Mouse (Mus musculus) stomach, embryonic 16.5 days (tissue): ENCODE results near the gene Mdc1. TPM values are rescaled to one million over a fixed set of nuclear protein-coding genes. Genes with fewer than 3 reads are reported as not detected.

ENCODE experiments used
- ATAC-seq: fragments of 200-750 bp; cut with Nextera tagmentation; 2 replicates; pipeline ENCODE4 v1.8.0; 2017; ENCODE audit warnings: moderate number of reproducible peaks, moderate TSS enrichment; ENCODE audit not compliant: insufficient read depth, low FRiP score
- H3K27ac ChIP-seq: fragments of 300-500 bp; sonication (generic); 2 replicates; pipeline ENCODE4 v1.5.1; 2014; ENCODE audit warnings: low read length
- H3K27me3 ChIP-seq: fragments of 300-500 bp; sonication (generic); 2 replicates; pipeline ENCODE4 v1.6.1; 2014; ENCODE audit warnings: low read length, control low read depth, mixed read lengths; ENCODE audit not compliant: control insufficient read depth, insufficient read depth
- H3K36me3 ChIP-seq: fragments of 300-500 bp; sonication (generic); 2 replicates; pipeline ENCODE4 v1.6.1; 2014; ENCODE audit warnings: low read length; ENCODE audit not compliant: control insufficient read depth, insufficient read depth
- H3K4me1 ChIP-seq: fragments of 300-500 bp; sonication (generic); 2 replicates; pipeline ENCODE4 v1.6.1; 2014; ENCODE audit warnings: low read length, control low read depth, mixed read lengths; ENCODE audit not compliant: control insufficient read depth, insufficient read depth
- H3K4me2 ChIP-seq: fragments of 300-500 bp; sonication (generic); 2 replicates; pipeline ENCODE4 v1.6.1; 2014; ENCODE audit warnings: low read depth, low read length, mixed read lengths
- H3K4me3 ChIP-seq: fragments of 300-500 bp; sonication (generic); replicated peaks from 2 replicates; pipeline ENCODE4 v1.5.1; 2014; ENCODE audit warnings: mild to moderate bottlenecking, low read length
- H3K9ac ChIP-seq: fragments of 300-500 bp; sonication (generic); 2 replicates; pipeline ENCODE4 v1.6.1; 2014; ENCODE audit warnings: low read length
- H3K9me3 ChIP-seq: fragments of 300-500 bp; sonication (generic); replicated peaks from 2 replicates; pipeline ENCODE4 v1.6.1; 2016; ENCODE audit warnings: low read length, control low read depth; ENCODE audit not compliant: control insufficient read depth
- WGBS: fragments of 180-500 bp; shearing (Covaris S2); extraction: QIAGEN DNeasy Blood & Tissue Kit; methylation state at CpG from one replicate; pipeline ENCODE4 v1.1.7; 2014; 5-methylcytosine and 5-hydroxymethylcytosine counted together
- polyA plus RNA-seq: library from polyadenylated mRNA; unstranded; fragments of >200 nt; fragmentation: Nextera tagmentation; extraction: Ambion mirVana; gene quantifications from 2 replicates; pipeline ENCODE4 v1.2.1, GENCODE M21; 2015

The Mdc1 gene
- polyA plus RNA-seq, 1 experiment from 2014 or later = 16.2 TPM

- H3K4me3 ChIP-seq = peak within 1 kb of the TSS; percentile 94
- H3K27me3 ChIP-seq = no peaks in the 10 kb centered on the region
- H3K9me3 ChIP-seq = no peaks in the 10 kb centered on the region
- peak; percentile 92 for ATAC-seq
- peaks cover 7% of the 10 kb centered on the region for H3K4me1 ChIP-seq
- 5% methylated on average over 66 of the region's 66 CpGs for WGBS
- no peaks in the 10 kb centered on the region for H3K36me3 ChIP-seq
- peak within 1 kb of the TSS; percentile 67 for H3K4me2 ChIP-seq
- peak within 1 kb of the TSS; percentile 88 for H3K9ac ChIP-seq
- H3K27ac ChIP-seq = peak within 1 kb of the TSS; percentile 66; the same call in 1 of the 2 replicates
These were observed 38.1 kb downstream of the Mdc1 start, which contains the start of gene Dhx16 for GRCm38 (mm10) chr17:35879245-35880057. Gene Dhx16 (plus strand): TSS chr17:35879819.

- H3K27me3 ChIP-seq = no peaks in the 10 kb centered on the region
These were observed 41.6 kb downstream of the Mdc1 start for GRCm38 (mm10) chr17:35882924-35883323.

GRCm38 (mm10) chr17:35883777-35884176, 42.5 kb downstream of the Mdc1 start:
- no peaks in the 10 kb centered on the region for H3K36me3 ChIP-seq
- H3K4me2 ChIP-seq = no peak overlapping the region
- H3K27ac ChIP-seq = no peak overlapping the region
- ATAC-seq = no peak
- peaks cover 7% of the 10 kb centered on the region for H3K4me1 ChIP-seq
- H3K27me3 ChIP-seq = no peaks in the 10 kb centered on the region
- WGBS = 95% methylated on average over 14 of the region's 14 CpGs
- no peak overlapping the region for H3K9ac ChIP-seq
- H3K9me3 ChIP-seq = no peaks in the 10 kb centered on the region
- no peak overlapping the region for H3K4me3 ChIP-seq

More at GRCm38 (mm10) chr17:35882924-35883323, 41.6 kb downstream of the Mdc1 start:
- 92% methylated on average over 17 of the region's 17 CpGs for WGBS
- ATAC-seq = no peak
- Histone ChIP-seq H3K27ac (no peak overlapping the region), H3K4me3 (no peak overlapping the region), H3K4me2 (no peak overlapping the region), H3K4me1 (peaks cover 7% of the 10 kb centered on the region), H3K36me3 (no peaks in the 10 kb centered on the region), H3K9me3 (no peaks in the 10 kb centered on the region), H3K9ac (no peak overlapping the region)

- H3K4me1 ChIP-seq = no peaks in the 10 kb centered on the region
- H3K27ac ChIP-seq = no peak overlapping the region
- H3K4me3 ChIP-seq = no peak overlapping the region
- ATAC-seq = no peak
- H3K27me3 ChIP-seq = no peaks in the 10 kb centered on the region
- H3K9ac ChIP-seq = no peak overlapping the region
- peaks cover 8% of the 10 kb centered on the region; the same call in 1 of the 2 replicates for H3K36me3 ChIP-seq
- WGBS = 88% methylated on average over 17 of the region's 17 CpGs
- H3K4me2 ChIP-seq = no peak overlapping the region
- H3K9me3 ChIP-seq = no peaks in the 10 kb centered on the region
These were observed 46.4 kb downstream of the Mdc1 start for GRCm38 (mm10) chr17:35887725-35888124.

GRCm38 (mm10) chr17:35896781-35897643, 55.7 kb downstream of the Mdc1 start, which contains the start of gene 2310061I04Rik:
Gene 2310061I04Rik (minus strand): TSS chr17:35897431.
- Histone ChIP-seq H3K4me1 (peaks cover 8% of the 10 kb centered on the region), H3K4me3 (peak within 1 kb of the TSS; percentile 88), H3K9ac (peak within 1 kb of the TSS; percentile 93), H3K4me2 (peak within 1 kb of the TSS; percentile 84), H3K36me3 (0 out of 2 replicates have a peak, but pooled peaks cover 5% of the 10 kb centered on the region), H3K27ac (peak within 1 kb of the TSS; percentile 87), H3K27me3 (no peaks in the 10 kb centered on the region), H3K9me3 (no peaks in the 10 kb centered on the region)
- under 1% methylated on average over 74 of the region's 86 CpGs for WGBS
- peak; percentile 95 for ATAC-seq

GRCm38 (mm10) chr17:35897644-35898573, 56.6 kb downstream of the Mdc1 start:
- 38% methylated on average over 23 of the region's 23 CpGs for WGBS
- peak; percentile 48; the same call in 1 of the 2 replicates for ATAC-seq
- H3K36me3 ChIP-seq = 0 out of 2 replicates have a peak, but pooled peaks cover 1% of the 10 kb centered on the region
- no peaks in the 10 kb centered on the region for H3K9me3 ChIP-seq
- H3K27me3 ChIP-seq = no peaks in the 10 kb centered on the region
- peak overlapping the region; percentile 88 for H3K4me3 ChIP-seq
- peaks cover 8% of the 10 kb centered on the region for H3K4me1 ChIP-seq
- peak overlapping the region; percentile 93 for H3K9ac ChIP-seq
- H3K4me2 ChIP-seq = peak overlapping the region; percentile 49
- no peak overlapping the region for H3K27ac ChIP-seq

GRCm38 (mm10) chr17:35900636-35901035, 59.3 kb downstream of the Mdc1 start:
- Histone ChIP-seq H3K4me1 (peaks cover 8% of the 10 kb centered on the region), H3K4me3 (no peak overlapping the region), H3K9ac (no peak overlapping the region), H3K27ac (no peak overlapping the region), H3K9me3 (no peaks in the 10 kb centered on the region), H3K4me2 (no peak overlapping the region), H3K27me3 (no peaks in the 10 kb centered on the region), H3K36me3 (0 out of 2 replicates have a peak, but pooled peaks cover 11% of the 10 kb centered on the region)
- 84% methylated on average over 3 of the region's 3 CpGs for WGBS
- ATAC-seq = no peak

GRCm38 (mm10) chr17:35903343-35903991, 62.2 kb downstream of the Mdc1 start:
- no peak overlapping the region for H3K4me3 ChIP-seq
- H3K9ac ChIP-seq = no peak overlapping the region
- no peaks in the 10 kb centered on the region for H3K27me3 ChIP-seq
- H3K9me3 ChIP-seq = no peaks in the 10 kb centered on the region
- ATAC-seq = no peak
- H3K27ac ChIP-seq = no peak overlapping the region
- 87% methylated on average over 9 of the region's 9 CpGs for WGBS
- H3K4me1 ChIP-seq = no peaks in the 10 kb centered on the region
- H3K4me2 ChIP-seq = no peak overlapping the region
- H3K36me3 ChIP-seq = 0 out of 2 replicates have a peak, but pooled peaks cover 11% of the 10 kb centered on the region
